Mouse (Mus musculus): ENCODE results near the gene Sh3rf1. TPM values are rescaled to one million over a fixed set of nuclear protein-coding genes. Genes with fewer than 3 reads are reported as not detected.

Sh3rf1 gene
- polyA plus RNA-seq, 2 experiments, result 8.8 to 12.8 TPM

DNA sequence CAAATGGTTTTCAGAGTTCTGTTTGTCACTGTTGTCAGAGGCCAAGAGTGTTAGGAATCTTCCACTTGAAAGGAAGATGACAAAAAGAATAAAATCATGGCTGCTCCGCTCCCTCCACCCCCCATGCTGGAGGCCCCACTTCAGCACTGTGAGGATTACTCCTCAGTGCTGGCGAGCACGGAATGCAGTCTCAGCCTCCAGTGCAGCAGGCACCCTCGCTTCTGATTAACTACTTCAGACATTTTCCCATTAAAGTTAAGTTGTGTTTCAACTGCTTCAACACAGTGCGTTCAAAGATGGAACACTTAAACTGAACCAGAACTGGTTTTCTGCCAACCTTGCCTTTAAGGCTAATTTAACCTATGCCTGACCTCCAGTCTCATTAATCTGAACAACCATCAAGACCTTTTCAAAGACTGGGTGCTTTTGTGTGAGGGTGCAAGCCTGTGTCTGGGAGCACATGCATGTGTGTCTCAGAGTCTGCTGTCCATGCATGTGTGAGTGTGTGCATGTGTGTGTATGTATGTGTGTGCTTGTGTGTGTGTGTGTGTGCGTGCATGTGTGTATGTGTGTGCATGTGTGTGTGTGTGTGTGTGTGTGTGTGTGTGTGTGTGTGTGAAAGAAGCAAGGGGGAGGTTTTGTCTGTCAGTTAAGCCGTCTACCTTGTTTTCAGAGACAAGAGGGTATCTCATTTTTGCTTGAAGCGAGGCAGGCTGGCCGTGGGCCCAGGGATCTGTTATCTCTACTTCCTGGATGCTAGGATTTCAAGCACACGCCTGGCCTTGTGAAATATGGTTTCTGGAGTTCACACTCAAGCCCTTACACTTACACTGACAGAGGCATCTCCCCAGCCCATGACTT, 51.2 kb downstream of the Sh3rf1 start:
- no peak overlapping the region for H3K4me3 ChIP-seq (replicated peaks; ENCODE audit: low read length)
- H3K36me3 ChIP-seq (ENCODE audit: control insufficient read depth, insufficient read depth, low read length), result no peaks in the 10 kb centered on the region
- peak overlapping the region; percentile 58; the same call in 1 of the 2 replicates for H3K27ac ChIP-seq (replicated peaks; ENCODE audit: low read depth, low read length)
- WGBS, result 27% methylated on average over 10 of the region's 10 CpGs
- no peak overlapping the region for H3K9ac ChIP-seq (ENCODE audit: low read depth, low read length, severe bottlenecking)
- H3K9me3 ChIP-seq (ENCODE audit: control insufficient read depth, low read length), result no peaks in the 10 kb centered on the region
- no peak overlapping the region; the same call in 1 of the 2 replicates for H3K4me2 ChIP-seq (replicated peaks; ENCODE audit: low read depth, low read length, severe bottlenecking)
- DNase-seq (ENCODE audit: low spot score) (peak; percentile 27), ATAC-seq (ENCODE audit: low FRiP score, low read depth) (peak; percentile 47)
- no peak for TF ChIP-seq POLR2A (IDR thresholded peaks at IDR 0.05; ENCODE audit: borderline replicate concordance, extremely low read depth, insufficient read depth, insufficient read length)
- peaks cover 44% of the 10 kb centered on the region for H3K4me1 ChIP-seq (ENCODE audit: control insufficient read depth, insufficient read depth, low read length)
- no peaks in the 10 kb centered on the region for H3K27me3 ChIP-seq (ENCODE audit: control insufficient read depth, insufficient read depth, low read length)

DNA sequence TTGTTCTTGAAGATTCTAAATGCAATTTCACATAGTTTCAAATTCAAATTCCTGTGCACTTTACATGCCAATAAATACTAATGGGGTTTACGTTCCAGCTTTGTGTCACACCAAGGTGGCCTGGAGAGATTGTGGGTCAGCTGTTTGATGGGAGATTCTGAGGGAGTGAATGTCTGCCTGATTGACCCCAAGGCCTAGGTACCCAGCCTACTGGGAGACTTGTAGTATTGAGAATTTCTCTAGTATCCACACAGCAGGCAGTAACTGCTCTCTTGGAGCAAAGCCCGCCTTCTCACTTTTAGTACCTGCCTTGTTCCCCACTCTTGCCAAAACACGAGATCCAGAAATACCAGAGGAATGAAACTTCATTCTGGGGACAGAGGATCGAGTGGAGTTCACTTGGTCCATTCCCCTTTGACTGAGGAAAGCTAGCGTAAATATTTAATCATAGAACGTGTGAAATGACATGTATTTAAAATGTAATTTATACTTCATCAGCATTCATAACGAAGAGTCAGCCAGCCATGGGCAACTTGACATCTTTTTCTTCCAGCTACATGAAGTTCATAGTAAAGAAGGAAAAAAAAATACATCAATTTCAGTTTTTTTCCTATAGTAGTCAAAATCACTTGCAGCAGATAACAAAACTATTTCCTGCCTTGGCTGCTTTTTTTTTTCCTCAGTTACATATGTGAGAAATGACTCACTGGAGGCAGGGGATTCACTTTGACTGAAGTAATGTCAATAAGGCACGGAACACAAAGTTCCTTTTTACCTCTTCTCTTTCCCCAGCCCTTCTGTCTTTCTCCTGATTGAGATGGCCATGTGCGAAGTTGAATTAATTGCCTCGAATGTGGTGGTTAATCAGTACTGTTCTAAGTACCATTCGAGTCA, 52.0 kb downstream of the Sh3rf1 start:
- 51% methylated on average over 11 of the region's 11 CpGs for WGBS
- Histone ChIP-seq H3K4me1 (ENCODE audit: control insufficient read depth, insufficient read depth, low read length) (peaks cover 44% of the 10 kb centered on the region), H3K4me2 (replicated peaks; ENCODE audit: low read depth, low read length, severe bottlenecking) (no peak overlapping the region; the same call in 1 of the 2 replicates), H3K4me3 (replicated peaks; ENCODE audit: low read length) (no peak overlapping the region), H3K9me3 (ENCODE audit: control insufficient read depth, low read length) (no peaks in the 10 kb centered on the region), H3K27me3 (ENCODE audit: control insufficient read depth, insufficient read depth, low read length) (no peaks in the 10 kb centered on the region), H3K27ac (replicated peaks; ENCODE audit: low read depth, low read length) (peak overlapping the region; percentile 58; the same call in 1 of the 2 replicates), H3K36me3 (ENCODE audit: control insufficient read depth, insufficient read depth, low read length) (no peaks in the 10 kb centered on the region), H3K9ac (ENCODE audit: low read depth, low read length, severe bottlenecking) (no peak overlapping the region)
- ATAC-seq (ENCODE audit: low FRiP score, low read depth) (peak; percentile 31; the same call in 1 of the 2 replicates), DNase-seq (ENCODE audit: low spot score) (peak; percentile 69)
- no peak for TF ChIP-seq POLR2A (IDR thresholded peaks at IDR 0.05; ENCODE audit: borderline replicate concordance, extremely low read depth, insufficient read depth, insufficient read length)

DNA sequence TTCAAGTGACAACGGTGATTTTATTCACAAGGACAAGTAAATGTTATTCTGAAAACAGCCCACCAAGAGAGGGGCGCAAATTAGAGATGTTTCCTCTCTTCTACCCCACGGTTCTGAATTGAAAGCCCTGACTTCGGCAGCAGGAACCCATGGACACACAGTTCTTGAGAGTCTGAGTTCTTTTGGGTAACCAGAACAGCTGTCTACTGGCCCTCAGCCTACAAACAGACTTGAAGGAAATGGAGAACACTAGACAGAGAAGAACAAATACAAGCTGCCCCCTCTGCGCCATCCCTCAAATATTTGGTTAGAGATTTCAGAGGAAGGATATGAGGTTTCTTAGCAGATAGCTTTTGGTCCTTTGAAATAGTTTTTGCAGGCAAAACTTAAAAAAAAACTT, 52.7 kb downstream of the Sh3rf1 start:
- no peak overlapping the region for H3K4me3 ChIP-seq (replicated peaks; ENCODE audit: low read length)
- DNase-seq (ENCODE audit: low spot score) (no peak), ATAC-seq (ENCODE audit: low FRiP score, low read depth) (no peak)
- no peaks in the 10 kb centered on the region for H3K9me3 ChIP-seq (ENCODE audit: control insufficient read depth, low read length)
- no peaks in the 10 kb centered on the region for H3K27me3 ChIP-seq (ENCODE audit: control insufficient read depth, insufficient read depth, low read length)
- H3K9ac ChIP-seq (ENCODE audit: low read depth, low read length, severe bottlenecking), result no peak overlapping the region
- no peaks in the 10 kb centered on the region for H3K36me3 ChIP-seq (ENCODE audit: control insufficient read depth, insufficient read depth, low read length)
- no peak overlapping the region for H3K4me2 ChIP-seq (replicated peaks; ENCODE audit: low read depth, low read length, severe bottlenecking)
- TF ChIP-seq POLR2A (IDR thresholded peaks at IDR 0.05; ENCODE audit: borderline replicate concordance, extremely low read depth, insufficient read depth, insufficient read length), result no peak
- 0 out of 2 replicates have a peak overlapping the region, but pooled peaks have one; percentile 38 for H3K27ac ChIP-seq (replicated peaks; ENCODE audit: low read depth, low read length)
- 87% methylated on average over 5 of the region's 5 CpGs for WGBS
- peaks cover 43% of the 10 kb centered on the region for H3K4me1 ChIP-seq (ENCODE audit: control insufficient read depth, insufficient read depth, low read length)

DNA sequence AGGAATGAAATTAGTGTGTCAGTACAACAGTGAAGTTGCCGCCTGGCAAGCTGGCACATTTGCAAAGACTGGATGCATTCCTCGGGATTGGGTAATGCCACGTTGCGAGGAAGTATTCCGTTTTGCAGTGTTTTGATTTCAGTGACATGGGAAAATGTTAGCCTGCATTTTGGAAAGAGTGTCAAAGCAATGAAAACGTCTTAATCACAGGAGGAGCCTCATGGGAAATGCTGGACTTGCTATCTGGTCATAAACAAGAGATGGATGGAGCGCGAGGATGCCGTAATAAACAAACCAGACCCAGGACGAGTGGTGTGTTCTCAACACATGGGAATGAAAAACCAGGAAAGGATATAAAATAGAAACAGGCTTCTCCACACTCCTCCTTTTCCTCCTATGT, 55.4 kb downstream of the Sh3rf1 start:
- no peaks in the 10 kb centered on the region for H3K9me3 ChIP-seq (ENCODE audit: control insufficient read depth, low read length)
- no peak for ATAC-seq (ENCODE audit: low FRiP score, low read depth)
- H3K4me2 ChIP-seq (replicated peaks; ENCODE audit: low read depth, low read length, severe bottlenecking), result no peak overlapping the region
- no peaks in the 10 kb centered on the region for H3K36me3 ChIP-seq (ENCODE audit: control insufficient read depth, insufficient read depth, low read length)
- H3K27me3 ChIP-seq (ENCODE audit: control insufficient read depth, insufficient read depth, low read length), result no peaks in the 10 kb centered on the region
- 79% methylated on average over 10 of the region's 10 CpGs for WGBS
- no peak overlapping the region for H3K27ac ChIP-seq (replicated peaks; ENCODE audit: low read depth, low read length)
- H3K4me3 ChIP-seq (replicated peaks; ENCODE audit: low read length), result no peak overlapping the region
- TF ChIP-seq POLR2A (IDR thresholded peaks at IDR 0.05; ENCODE audit: borderline replicate concordance, extremely low read depth, insufficient read depth, insufficient read length), result no peak
- H3K9ac ChIP-seq (ENCODE audit: low read depth, low read length, severe bottlenecking), result no peak overlapping the region
- DNase-seq (ENCODE audit: low spot score), result no peak
- H3K4me1 ChIP-seq (ENCODE audit: control insufficient read depth, insufficient read depth, low read length), result peaks cover 43% of the 10 kb centered on the region

All from limb, embryonic 14.5 days (tissue).